In the genomic region with DNA sequence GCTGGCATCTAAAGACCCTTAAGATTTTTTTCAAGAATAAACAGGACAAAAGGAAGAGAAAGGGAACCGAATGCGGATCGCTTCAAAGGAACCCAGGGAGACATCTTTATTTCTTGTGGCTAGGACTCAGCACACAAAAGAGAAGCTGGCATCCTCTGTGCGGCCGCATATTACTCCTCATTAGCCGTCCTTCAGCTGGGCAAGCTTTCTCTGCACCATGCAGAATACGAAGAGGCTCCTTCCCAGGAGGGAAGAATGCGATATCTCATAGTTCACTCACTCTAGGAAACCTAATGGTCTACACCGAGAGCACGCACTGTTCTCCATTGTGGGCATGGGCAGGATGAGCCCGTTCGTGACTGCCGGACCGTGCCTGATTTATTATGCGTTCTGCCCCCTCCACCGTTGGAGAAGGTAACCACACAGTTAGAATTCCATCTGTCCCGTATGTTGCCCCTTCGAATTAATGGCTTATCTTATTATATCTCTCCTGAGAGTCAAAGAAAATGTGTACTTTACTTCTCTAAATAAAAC, we compare ENCODE assay signal across 17 mouse cellular contexts.
DNase-seq lines count a peak whose midpoint lies in the region; ATAC-seq and TF ChIP-seq lines count a peak whose summit lies in the region.
"Had no signal": no experiment of that assay in that cellular context is flagged by ENCODE, and none has a peak within 500 bp of the region (broad histone marks: within the 10 kb centered on the region; RNA-seq: fewer than 3 reads in every experiment).

No protein-coding gene starts in this region.

- H3K9ac ChIP-seq in heart, postnatal 0 days (replicated peaks; ENCODE audit: low read depth, low read length) = no peak overlapping the region
- H3K9ac ChIP-seq in stomach, embryonic 14.5 days (replicated peaks; ENCODE audit: low read depth, low read length) = no peak overlapping the region
- H3K9ac ChIP-seq in stomach, postnatal 0 days (ENCODE audit: low read length) = no peak overlapping the region
- H3K9ac ChIP-seq in midbrain, embryonic 14.5 days (replicated peaks; ENCODE audit: low read length) = no peak overlapping the region
- H3K9ac ChIP-seq: embryonic facial prominence, embryonic 13.5 days; forebrain, embryonic 12.5 days; heart, embryonic 13.5 days; lung, embryonic 14.5 days had no signal

- 0 out of 2 replicates have a peak, but pooled peaks cover 6% of the 10 kb centered on the region for H3K4me1 ChIP-seq in heart, postnatal 0 days (ENCODE audit: control insufficient read depth, insufficient read depth)
- peaks cover 40% of the 10 kb centered on the region for H3K4me1 ChIP-seq in stomach, embryonic 14.5 days (ENCODE audit: control insufficient read depth, insufficient read depth, low read length)
- H3K4me1 ChIP-seq in stomach, postnatal 0 days (replicated peaks; ENCODE audit: control insufficient read depth, insufficient read depth) = peaks cover 2% of the 10 kb centered on the region; the same call in 1 of the 2 replicates
- H3K4me1 ChIP-seq in midbrain, embryonic 14.5 days (ENCODE audit: control insufficient read depth, insufficient read depth, low read length) = peaks cover 12% of the 10 kb centered on the region; the same call in 1 of the 2 replicates

- no peaks in the 10 kb centered on the region for H3K9me3 ChIP-seq in heart, postnatal 0 days (replicated peaks; ENCODE audit: control insufficient read depth, low read length)
- no peaks in the 10 kb centered on the region for H3K9me3 ChIP-seq in stomach, embryonic 14.5 days (ENCODE audit: control insufficient read depth, low read depth, low read length)
- no peaks in the 10 kb centered on the region for H3K9me3 ChIP-seq in stomach, postnatal 0 days (ENCODE audit: control insufficient read depth, low read length)
- H3K9me3 ChIP-seq in midbrain, embryonic 14.5 days (ENCODE audit: control insufficient read depth, low read length) = no peaks in the 10 kb centered on the region
- H3K9me3 ChIP-seq: embryonic facial prominence, embryonic 13.5 days; forebrain, embryonic 12.5 days; heart, embryonic 13.5 days had no signal

- H3K4me2 ChIP-seq in heart, postnatal 0 days (ENCODE audit: low read depth, low read length) = no peak overlapping the region
- no peak overlapping the region for H3K4me2 ChIP-seq in stomach, embryonic 14.5 days (replicated peaks; ENCODE audit: low read depth, low read length)
- no peak overlapping the region for H3K4me2 ChIP-seq in stomach, postnatal 0 days (replicated peaks; ENCODE audit: low read depth)
- H3K4me2 ChIP-seq in midbrain, embryonic 14.5 days (ENCODE audit: low read length) = no peak overlapping the region
- H3K4me2 ChIP-seq: embryonic facial prominence, embryonic 13.5 days; forebrain, embryonic 12.5 days; heart, embryonic 13.5 days; lung, embryonic 14.5 days had no signal

- ATAC-seq in heart, postnatal 0 days (ENCODE audit: insufficient read depth, low read depth) = no peak
- ATAC-seq in stomach, embryonic 14.5 days (ENCODE audit: insufficient number of reproducible peaks, insufficient read depth, low FRiP score, low read depth) = no peak
- ATAC-seq in stomach, postnatal 0 days (ENCODE audit: low FRiP score, low TSS enrichment) = no peak
- no peak for ATAC-seq in midbrain, embryonic 14.5 days (ENCODE audit: low FRiP score, low TSS enrichment)

- no peaks in the 10 kb centered on the region for H3K27me3 ChIP-seq in heart, postnatal 0 days (ENCODE audit: control insufficient read depth, insufficient read depth, low read length)
- H3K27me3 ChIP-seq in stomach, embryonic 14.5 days (ENCODE audit: control insufficient read depth, insufficient read depth, low read length) = no peaks in the 10 kb centered on the region
- no peaks in the 10 kb centered on the region for H3K27me3 ChIP-seq in stomach, postnatal 0 days (ENCODE audit: control insufficient read depth, insufficient read depth, low read length)
- no peaks in the 10 kb centered on the region for H3K27me3 ChIP-seq in midbrain, embryonic 14.5 days (ENCODE audit: control insufficient read depth, insufficient read depth, low read length)
- H3K27me3 ChIP-seq: embryonic facial prominence, embryonic 13.5 days; forebrain, embryonic 12.5 days; heart, embryonic 13.5 days had no signal

- no peak for TF ChIP-seq EP300 in heart, postnatal 0 days (IDR thresholded peaks at IDR 0.05; ENCODE audit: low read depth)
- no peak for TF ChIP-seq EP300 in stomach, postnatal 0 days (optimal IDR thresholded peaks at IDR 0.05)

- H3K36me3 ChIP-seq in heart, postnatal 0 days (replicated peaks; ENCODE audit: control insufficient read depth, insufficient read depth, low read length) = no peaks in the 10 kb centered on the region
- no peaks in the 10 kb centered on the region for H3K36me3 ChIP-seq in stomach, embryonic 14.5 days (ENCODE audit: control insufficient read depth, insufficient read depth, low read length)
- H3K36me3 ChIP-seq in stomach, postnatal 0 days (ENCODE audit: control insufficient read depth, insufficient read depth, low read length) = no peaks in the 10 kb centered on the region
- H3K36me3 ChIP-seq in midbrain, embryonic 14.5 days (ENCODE audit: control insufficient read depth, insufficient read depth, low read length) = no peaks in the 10 kb centered on the region
- H3K36me3 ChIP-seq: embryonic facial prominence, embryonic 13.5 days; forebrain, embryonic 12.5 days; heart, embryonic 13.5 days had no signal

- TF ChIP-seq CTCF in heart, postnatal 0 days (IDR thresholded peaks at IDR 0.05; ENCODE audit: low read depth) = no peak
- no peak for TF ChIP-seq CTCF in stomach, postnatal 0 days (IDR thresholded peaks at IDR 0.05; ENCODE audit: low read depth)

- no peak overlapping the region for H3K4me3 ChIP-seq in heart, postnatal 0 days (ENCODE audit: low read depth, low read length)
- no peak overlapping the region for H3K4me3 ChIP-seq in stomach, embryonic 14.5 days (ENCODE audit: low read depth, low read length)
- no peak overlapping the region for H3K4me3 ChIP-seq in stomach, postnatal 0 days (ENCODE audit: low read depth, low read length)
- no peak overlapping the region for H3K4me3 ChIP-seq in midbrain, embryonic 14.5 days (replicated peaks; ENCODE audit: low read depth, low read length)
- H3K4me3 ChIP-seq: embryonic facial prominence, embryonic 13.5 days; forebrain, embryonic 12.5 days; heart, embryonic 13.5 days had no signal

- 0 out of 2 replicates have a peak overlapping the region, but pooled peaks have one; percentile 6 for H3K27ac ChIP-seq in heart, postnatal 0 days (ENCODE audit: low read depth)
- H3K27ac ChIP-seq in stomach, embryonic 14.5 days (ENCODE audit: low read length) = peak overlapping the region; percentile 64; the same call in 1 of the 2 replicates
- no peak overlapping the region for H3K27ac ChIP-seq in stomach, postnatal 0 days (replicated peaks)
- H3K27ac ChIP-seq in midbrain, embryonic 14.5 days (replicated peaks; ENCODE audit: low read depth, low read length) = no peak overlapping the region
- H3K27ac ChIP-seq: embryonic facial prominence, embryonic 13.5 days; forebrain, embryonic 12.5 days; heart, embryonic 13.5 days had no signal

- 83% methylated on average over 18 of the region's 18 CpGs for WGBS in heart, postnatal 0 days
- WGBS in stomach, embryonic 14.5 days = 68% methylated on average over 18 of the region's 18 CpGs
- WGBS in stomach, postnatal 0 days = 78% methylated on average over 18 of the region's 18 CpGs
- 37% methylated on average over 18 of the region's 18 CpGs for WGBS in midbrain, embryonic 14.5 days

- no peak for DNase-seq in heart, postnatal 0 days (ENCODE audit: low spot score)
- DNase-seq in heart, adult 8-10 months (ENCODE audit: low spot score) = no peak
- no peak for DNase-seq in stomach, postnatal 0 days (ENCODE audit: low spot score)
- DNase-seq in midbrain, embryonic 14.5 days = peak; percentile 42
- no peak for DNase-seq in cerebellum, adult 8-10 months
- DNase-seq in natural killer cell, adult 2 months (ENCODE audit: low spot score in 2 of 2) = no peak
- DNase-seq in frontal cortex, adult 2 months (ENCODE audit: extremely low spot score in 1 of 2, low spot score in 1 of 2) = no peak
- DNase-seq: adrenal gland, postnatal 10 days; B cell, adult 2 months; cerebellum, postnatal 14 days; gastrocnemius, postnatal 10 days; lung, embryonic 14.5 days; thymus, adult 18-20 months had no signal

Comparison
In these comparisons a context has a peak if more than half of its experiments do, and no peak if none do; other contexts are left out.
1. H3K27ac ChIP-seq: peak in heart, postnatal 0 days (single experiment) and stomach, embryonic 14.5 days (single experiment); none in stomach, postnatal 0 days (single experiment) and midbrain, embryonic 14.5 days (single experiment).